ENCODE assay signal across 10 mouse cellular contexts in genomic region chr2:170913863-170914262, GRCm38 (mm10).
"Had no signal": no experiment of that assay in that cellular context is flagged by ENCODE, and none has a peak within 500 bp of the region (broad histone marks: within the 10 kb centered on the region; RNA-seq: fewer than 3 reads in every experiment).

No protein-coding gene starts in this region.

- H3K4me2 ChIP-seq: limb, embryonic 13.5 days had no signal

- H3K9me3 ChIP-seq: limb, embryonic 13.5 days had no signal

- H3K9ac ChIP-seq: limb, embryonic 13.5 days; liver, embryonic 14.5 days had no signal

- DNase-seq: kidney, adult 11 months; kidney, adult 9 months; kidney, postnatal 10 days; kidney, postnatal 4 days; lung, adult 18-20 months; thymus, adult 2 months; thymus, postnatal 25 days had no signal

- H3K36me3 ChIP-seq: limb, embryonic 13.5 days had no signal

- H3K4me3 ChIP-seq: layer of hippocampus, adult 2 months; limb, embryonic 13.5 days had no signal

- H3K27ac ChIP-seq: layer of hippocampus, adult 2 months; limb, embryonic 13.5 days; liver, embryonic 14.5 days had no signal
